Mouse (Mus musculus): ENCODE data around the gene Blmh. TPM values are rescaled to one million over a fixed set of nuclear protein-coding genes. Genes with fewer than 3 reads are reported as not detected.
A peak's percentile ranks its signal among the peaks of the same experiment; 100 is the strongest.
"Not testable (repeated sequence)": the region's sequence is repeated elsewhere in the genome, so short reads cannot be mapped to it uniquely, and the experiment has no call there.

Gene Blmh
- polyA plus RNA-seq, 1 experiment from 2014 or later = 79.2 TPM

GRCm38 (mm10) chr11:76928586-76928985 is 4.0 kb downstream of the Blmh start:
- H3K9ac ChIP-seq; ATAC-seq; H3K27ac ChIP-seq; H3K4me2 ChIP-seq; H3K4me1 ChIP-seq; H3K4me3 ChIP-seq; H3K36me3 ChIP-seq; H3K9me3 ChIP-seq (replicated peaks); H3K27me3 ChIP-seq (replicated peaks): not testable (repeated sequence)
- WGBS (ENCODE audit: insufficient replicate concordance) = 70% methylated on average over 8 of the region's 8 CpGs

GRCm38 (mm10) chr11:76933209-76933608 is 8.6 kb downstream of the Blmh start:
- H3K27me3 ChIP-seq (replicated peaks) = no peaks in the 10 kb centered on the region
- H3K27ac ChIP-seq = no peak overlapping the region
- ATAC-seq = no peak
- no peak overlapping the region for H3K4me3 ChIP-seq
- no peak overlapping the region for H3K9ac ChIP-seq
- 42% methylated on average over 3 of the region's 3 CpGs for WGBS (ENCODE audit: insufficient replicate concordance)
- H3K4me2 ChIP-seq = no peak overlapping the region
- no peaks in the 10 kb centered on the region for H3K4me1 ChIP-seq
- peaks cover 4% of the 10 kb centered on the region; the same call in 1 of the 2 replicates for H3K9me3 ChIP-seq (replicated peaks)
- H3K36me3 ChIP-seq = no peaks in the 10 kb centered on the region

GRCm38 (mm10) chr11:76936578-76936977 is 12.0 kb downstream of the Blmh start:
- H3K9ac ChIP-seq = no peak overlapping the region
- H3K4me1 ChIP-seq = no peaks in the 10 kb centered on the region
- H3K27ac ChIP-seq = no peak overlapping the region
- H3K36me3 ChIP-seq = no peaks in the 10 kb centered on the region
- no peak for ATAC-seq
- H3K4me3 ChIP-seq = no peak overlapping the region
- peaks cover 4% of the 10 kb centered on the region; the same call in 1 of the 2 replicates for H3K9me3 ChIP-seq (replicated peaks)
- H3K4me2 ChIP-seq = no peak overlapping the region
- 66% methylated on average over 5 of the region's 5 CpGs for WGBS (ENCODE audit: insufficient replicate concordance)
- no peaks in the 10 kb centered on the region for H3K27me3 ChIP-seq (replicated peaks)

GRCm38 (mm10) chr11:76944839-76945238 is 20.2 kb downstream of the Blmh start:
- Histone ChIP-seq H3K27me3 (replicated peaks) (no peaks in the 10 kb centered on the region), H3K36me3 (peaks cover 13% of the 10 kb centered on the region), H3K9ac (peak overlapping the region; percentile 83), H3K4me3 (peak overlapping the region; percentile 82), H3K27ac (peak overlapping the region; percentile 74; the same call in 1 of the 2 replicates), H3K4me1 (peaks cover 23% of the 10 kb centered on the region), H3K9me3 (replicated peaks) (no peaks in the 10 kb centered on the region), H3K4me2 (peak overlapping the region; percentile 86)
- 57% methylated on average over 6 of the region's 6 CpGs for whole genome bisulfite sequencing (ENCODE audit: insufficient replicate concordance)
- no peak for ATAC-seq

GRCm38 (mm10) chr11:76945386-76946202 is 21.0 kb downstream of the Blmh start:
- Histone ChIP-seq H3K9ac (peak overlapping the region; percentile 83), H3K27ac (peak overlapping the region; percentile 74), H3K36me3 (peaks cover 19% of the 10 kb centered on the region), H3K4me2 (peak overlapping the region; percentile 86), H3K27me3 (replicated peaks) (no peaks in the 10 kb centered on the region), H3K4me3 (peak overlapping the region; percentile 82), H3K9me3 (replicated peaks) (no peaks in the 10 kb centered on the region), H3K4me1 (peaks cover 23% of the 10 kb centered on the region)
- under 1% methylated on average over 58 of the region's 58 CpGs for WGBS (ENCODE audit: insufficient replicate concordance)
- ATAC-seq = peak; percentile 94

GRCm38 (mm10) chr11:76946203-76946585 is 21.6 kb downstream of the Blmh start:
- H3K4me1 ChIP-seq = peaks cover 23% of the 10 kb centered on the region
- no peaks in the 10 kb centered on the region for H3K27me3 ChIP-seq (replicated peaks)
- H3K9me3 ChIP-seq (replicated peaks) = no peaks in the 10 kb centered on the region
- ATAC-seq = no peak
- H3K27ac ChIP-seq = peak overlapping the region; percentile 74; the same call in 1 of the 2 replicates
- 5% methylated on average over 8 of the region's 8 CpGs for WGBS (ENCODE audit: insufficient replicate concordance)
- peak overlapping the region; percentile 86 for H3K4me2 ChIP-seq
- peaks cover 25% of the 10 kb centered on the region for H3K36me3 ChIP-seq
- peak overlapping the region; percentile 83 for H3K9ac ChIP-seq
- H3K4me3 ChIP-seq = peak overlapping the region; percentile 82

GRCm38 (mm10) chr11:76953536-76953935 is 28.9 kb downstream of the Blmh start:
- ATAC-seq = no peak
- peaks cover 92% of the 10 kb centered on the region for H3K36me3 ChIP-seq
- no peak overlapping the region for H3K9ac ChIP-seq
- no peaks in the 10 kb centered on the region for H3K4me1 ChIP-seq
- H3K9me3 ChIP-seq (replicated peaks) = no peaks in the 10 kb centered on the region
- no peak overlapping the region for H3K4me3 ChIP-seq
- H3K4me2 ChIP-seq = no peak overlapping the region
- WGBS (ENCODE audit: insufficient replicate concordance) = 84% methylated on average over 2 of the region's 2 CpGs
- H3K27ac ChIP-seq = no peak overlapping the region
- H3K27me3 ChIP-seq (replicated peaks) = no peaks in the 10 kb centered on the region

GRCm38 (mm10) chr11:76965703-76966102 is 41.1 kb downstream of the Blmh start:
- no peak overlapping the region for H3K27ac ChIP-seq
- no peak overlapping the region for H3K4me3 ChIP-seq
- WGBS (ENCODE audit: insufficient replicate concordance) = 75% methylated on average over 3 of the region's 3 CpGs
- H3K4me1 ChIP-seq = no peaks in the 10 kb centered on the region
- no peaks in the 10 kb centered on the region for H3K9me3 ChIP-seq (replicated peaks)
- H3K9ac ChIP-seq = no peak overlapping the region
- no peaks in the 10 kb centered on the region for H3K27me3 ChIP-seq (replicated peaks)
- no peak for ATAC-seq
- H3K4me2 ChIP-seq = no peak overlapping the region
- peaks cover 94% of the 10 kb centered on the region for H3K36me3 ChIP-seq

- H3K9ac ChIP-seq = no peak overlapping the region
- no peak overlapping the region for H3K4me3 ChIP-seq
- ATAC-seq = no peak
- H3K9me3 ChIP-seq (replicated peaks) = no peaks in the 10 kb centered on the region
- no peaks in the 10 kb centered on the region for H3K4me1 ChIP-seq
- H3K4me2 ChIP-seq = no peak overlapping the region
- no peak overlapping the region for H3K27ac ChIP-seq
- H3K36me3 ChIP-seq = peaks cover 92% of the 10 kb centered on the region
- H3K27me3 ChIP-seq (replicated peaks) = no peaks in the 10 kb centered on the region
- 90% methylated on average over 2 of the region's 2 CpGs for WGBS (ENCODE audit: insufficient replicate concordance)
These were observed 45.7 kb downstream of the Blmh start for GRCm38 (mm10) chr11:76970328-76970727.

GRCm38 (mm10) chr11:76974680-76975319 is 50.2 kb downstream of the Blmh start:
- peaks cover 90% of the 10 kb centered on the region for H3K36me3 ChIP-seq
- ATAC-seq = no peak
- 77% methylated on average over 7 of the region's 7 CpGs for WGBS (ENCODE audit: insufficient replicate concordance)

GRCm38 (mm10) chr11:76981570-76982141 is 57.0 kb downstream of the Blmh start:
- Histone ChIP-seq H3K4me1 (peaks cover 15% of the 10 kb centered on the region), H3K27me3 (replicated peaks) (no peaks in the 10 kb centered on the region), H3K36me3 (peaks cover 74% of the 10 kb centered on the region), H3K4me2 (no peak overlapping the region), H3K9me3 (replicated peaks) (no peaks in the 10 kb centered on the region), H3K9ac (no peak overlapping the region), H3K4me3 (no peak overlapping the region), H3K27ac (no peak overlapping the region)
- no peak for ATAC-seq
- 53% methylated on average over 5 of the region's 5 CpGs for WGBS (ENCODE audit: insufficient replicate concordance)

More at GRCm38 (mm10) chr11:76974680-76975319, 50.2 kb downstream of the Blmh start:
- H3K27ac ChIP-seq = no peak overlapping the region
- no peak overlapping the region for H3K4me2 ChIP-seq
- no peak overlapping the region for H3K4me3 ChIP-seq
- H3K4me1 ChIP-seq = no peaks in the 10 kb centered on the region
- no peaks in the 10 kb centered on the region for H3K9me3 ChIP-seq (replicated peaks)
- no peaks in the 10 kb centered on the region for H3K27me3 ChIP-seq (replicated peaks)
- no peak overlapping the region for H3K9ac ChIP-seq

- WGBS (ENCODE audit: insufficient replicate concordance) = 72% methylated on average over 4 of the region's 4 CpGs
- peaks cover 80% of the 10 kb centered on the region for H3K36me3 ChIP-seq
- H3K4me2 ChIP-seq = no peak overlapping the region
- peaks cover 15% of the 10 kb centered on the region for H3K4me1 ChIP-seq
- no peak overlapping the region for H3K4me3 ChIP-seq
- no peak overlapping the region for H3K27ac ChIP-seq
- H3K9ac ChIP-seq = no peak overlapping the region
- no peaks in the 10 kb centered on the region for H3K27me3 ChIP-seq (replicated peaks)
- no peak for ATAC-seq
- no peaks in the 10 kb centered on the region for H3K9me3 ChIP-seq (replicated peaks)
These were observed 57.8 kb downstream of the Blmh start for GRCm38 (mm10) chr11:76982415-76982814.
